Mouse (Mus musculus) liver, postnatal 0 days (tissue): ENCODE measurements around the gene Dstyk. TPM values are rescaled to one million over a fixed set of nuclear protein-coding genes. Genes with fewer than 3 reads are reported as not detected.

ENCODE experiments used
- ATAC-seq: fragments of 200-750 bp; cut with Nextera tagmentation; 2 replicates; pipeline ENCODE4 v1.8.0; 2017; ENCODE audit warnings: mild to moderate bottlenecking, moderate library complexity
- DNase-seq: peaks from one replicate; pipeline ENCODE4 v3.0.0-alpha.2; 2016
- H3K27ac ChIP-seq: fragments of 300-500 bp; sonication (generic); 2 replicates; pipeline ENCODE4 v1.5.1; 2014; ENCODE audit warnings: antibody characterized with exemption, moderate library complexity, mild to moderate bottlenecking, low read depth
- H3K27me3 ChIP-seq: fragments of 300-500 bp; sonication (generic); 2 replicates; pipeline ENCODE4 v1.6.1; 2014; ENCODE audit warnings: low read length, control low read depth, mixed read lengths; ENCODE audit not compliant: insufficient read depth
- H3K36me3 ChIP-seq: fragments of 300-500 bp; sonication (generic); replicated peaks from 2 replicates; pipeline ENCODE4 v1.6.1; 2014; ENCODE audit warnings: mild to moderate bottlenecking, control low read depth, low read length, moderate library complexity, mixed read lengths; ENCODE audit not compliant: insufficient read depth
- H3K4me1 ChIP-seq: fragments of 300-500 bp; sonication (generic); 2 replicates; pipeline ENCODE4 v1.6.1; 2014; ENCODE audit warnings: antibody characterized with exemption, mild to moderate bottlenecking, control low read depth; ENCODE audit not compliant: insufficient read depth
- H3K4me2 ChIP-seq: fragments of 300-500 bp; sonication (generic); 2 replicates; pipeline ENCODE4 v1.6.1; 2014; ENCODE audit warnings: low read depth, mild to moderate bottlenecking, low read length, moderate library complexity, mixed read lengths
- H3K4me3 ChIP-seq: fragments of 300-500 bp; sonication (generic); 2 replicates; pipeline ENCODE4 v1.5.1; 2014; ENCODE audit warnings: low read depth, low read length
- H3K9ac ChIP-seq: fragments of 300-500 bp; sonication (generic); replicated peaks from 2 replicates; pipeline ENCODE4 v1.6.1; 2014; ENCODE audit warnings: mild to moderate bottlenecking, moderate library complexity
- H3K9me3 ChIP-seq: fragments of 300-500 bp; sonication (generic); 2 replicates; pipeline ENCODE4 v1.6.1; 2016; ENCODE audit warnings: mild to moderate bottlenecking, control low read depth, low read length, mixed read lengths
- CTCF ChIP-seq: sonication (generic); IDR thresholded peaks from 2 replicates; pipeline ENCODE4 v1.5.1; 2016; ENCODE audit warnings: antibody characterized with exemption, low read depth
- EP300 ChIP-seq: IDR thresholded peaks from 2 replicates; pipeline ENCODE4 v1.6.1; 2016; ENCODE audit warnings: antibody characterized with exemption, low read depth, mild to moderate bottlenecking
- WGBS: fragments of 180-500 bp; shearing (Covaris S2); extraction: QIAGEN DNeasy Blood & Tissue Kit; methylation state at CpG from one replicate; pipeline ENCODE4 v1.1.7; 2014; ENCODE audit not compliant: insufficient replicate concordance; 5-methylcytosine and 5-hydroxymethylcytosine counted together
- polyA plus RNA-seq: library from polyadenylated mRNA; unstranded; fragments of >200 nt; fragmentation: Nextera tagmentation; extraction: Ambion mirVana; gene quantifications from 2 replicates; pipeline ENCODE4 v1.2.1, GENCODE M21; 2015

The Dstyk gene
- polyA plus RNA-seq, 1 experiment from 2014 or later: 2.9 TPM

- Histone ChIP-seq H3K9me3 (no peaks in the 10 kb centered on the region), H3K4me3 (no peak overlapping the region), H3K27me3 (no peaks in the 10 kb centered on the region), H3K4me2 (no peak overlapping the region), H3K36me3 (peaks cover 6% of the 10 kb centered on the region; the same call in 1 of the 2 replicates), H3K27ac (no peak overlapping the region), H3K4me1 (peaks cover 19% of the 10 kb centered on the region), H3K9ac (no peak overlapping the region)
- WGBS: 79% methylated on average over 2 of the region's 2 CpGs
- no peak for ATAC-seq
- DNase-seq: no peak
- TF ChIP-seq CTCF: no peak
- no peak for TF ChIP-seq EP300
These were observed 64.3 kb downstream of the Dstyk start for GRCm38 (mm10) chr1:132481619-132482018.

GRCm38 (mm10) chr1:132483234-132483633 lies 65.9 kb downstream of the Dstyk start:
- WGBS: 67% methylated on average over 3 of the region's 3 CpGs
- ATAC-seq: peak; percentile 55

GRCm38 (mm10) chr1:132483759-132484158 lies 66.4 kb downstream of the Dstyk start:
- peak; percentile 23 for ATAC-seq
- H3K27ac ChIP-seq: no peak overlapping the region
- H3K4me2 ChIP-seq: no peak overlapping the region
- H3K36me3 ChIP-seq: peaks cover 21% of the 10 kb centered on the region
- H3K4me3 ChIP-seq: no peak overlapping the region
- TF ChIP-seq CTCF: no peak
- no peak for TF ChIP-seq EP300
- no peaks in the 10 kb centered on the region for H3K9me3 ChIP-seq
- no peak overlapping the region for H3K9ac ChIP-seq
- H3K27me3 ChIP-seq: no peaks in the 10 kb centered on the region
- H3K4me1 ChIP-seq: peaks cover 8% of the 10 kb centered on the region
- 72% methylated on average over 6 of the region's 6 CpGs for WGBS
- DNase-seq: no peak

More at GRCm38 (mm10) chr1:132483234-132483633, 65.9 kb downstream of the Dstyk start:
- DNase-seq: no peak
- no peak overlapping the region for H3K4me2 ChIP-seq
- no peak overlapping the region for H3K9ac ChIP-seq
- H3K27ac ChIP-seq: no peak overlapping the region
- peaks cover 13% of the 10 kb centered on the region for H3K4me1 ChIP-seq
- TF ChIP-seq EP300 (no peak), CTCF (no peak)
- no peaks in the 10 kb centered on the region for H3K9me3 ChIP-seq
- no peaks in the 10 kb centered on the region for H3K27me3 ChIP-seq
- H3K36me3 ChIP-seq: peaks cover 19% of the 10 kb centered on the region
- no peak overlapping the region for H3K4me3 ChIP-seq

- no peak for ATAC-seq
- Histone ChIP-seq H3K27me3 (no peaks in the 10 kb centered on the region), H3K9me3 (no peaks in the 10 kb centered on the region), H3K9ac (no peak overlapping the region), H3K4me2 (no peak overlapping the region), H3K27ac (no peak overlapping the region), H3K4me3 (no peak overlapping the region), H3K4me1 (no peaks in the 10 kb centered on the region), H3K36me3 (peaks cover 72% of the 10 kb centered on the region)
- TF ChIP-seq EP300: no peak
- TF ChIP-seq CTCF: no peak
- WGBS: 89% methylated on average over 2 of the region's 2 CpGs
- DNase-seq: no peak
These were observed 83.2 kb downstream of the Dstyk start for GRCm38 (mm10) chr1:132500535-132500934.

GRCm38 (mm10) chr1:132505155-132505554 lies 87.8 kb downstream of the Dstyk start:
- TF ChIP-seq EP300 (no peak), CTCF (no peak)
- no peak for DNase-seq
- WGBS: 91% methylated on average over 5 of the region's 5 CpGs
- ATAC-seq: no peak
- Histone ChIP-seq H3K27me3 (no peaks in the 10 kb centered on the region), H3K36me3 (peaks cover 59% of the 10 kb centered on the region), H3K9me3 (no peaks in the 10 kb centered on the region), H3K4me3 (no peak overlapping the region), H3K4me1 (no peaks in the 10 kb centered on the region), H3K9ac (no peak overlapping the region), H3K27ac (no peak overlapping the region), H3K4me2 (no peak overlapping the region)

- WGBS: 88% methylated on average over 7 of the region's 7 CpGs
- no peaks in the 10 kb centered on the region for H3K27me3 ChIP-seq
- no peak for TF ChIP-seq CTCF
- peaks cover 50% of the 10 kb centered on the region for H3K36me3 ChIP-seq
- no peak within 1 kb of the TSS for H3K4me3 ChIP-seq
- H3K9me3 ChIP-seq: no peaks in the 10 kb centered on the region
- no peak within 1 kb of the TSS for H3K4me2 ChIP-seq
- H3K4me1 ChIP-seq: no peaks in the 10 kb centered on the region
- no peak for ATAC-seq
- no peak within 1 kb of the TSS for H3K27ac ChIP-seq
- no peak for DNase-seq
- H3K9ac ChIP-seq: no peak within 1 kb of the TSS
These were observed 88.7 kb downstream of the Dstyk start, which contains the start of gene Tmem81 for GRCm38 (mm10) chr1:132506058-132506457. Tmem81 (plus strand) TSS chr1:132506230.

- Histone ChIP-seq H3K36me3 (peaks cover 44% of the 10 kb centered on the region), H3K4me3 (no peak overlapping the region), H3K4me1 (no peaks in the 10 kb centered on the region), H3K4me2 (no peak overlapping the region), H3K9ac (no peak overlapping the region), H3K9me3 (no peaks in the 10 kb centered on the region), H3K27me3 (no peaks in the 10 kb centered on the region), H3K27ac (no peak overlapping the region)
- DNase-seq (no peak), ATAC-seq (no peak)
- 84% methylated on average over 7 of the region's 7 CpGs for WGBS
- TF ChIP-seq CTCF (no peak), EP300 (no peak)
These were observed 89.3 kb downstream of the Dstyk start for GRCm38 (mm10) chr1:132506656-132507055.
